Mouse (Mus musculus) left cerebral cortex, postnatal 36 days (tissue): ENCODE data around the gene Tspan14. TPM values are rescaled to one million over a fixed set of nuclear protein-coding genes. Genes with fewer than 3 reads are reported as not detected.

Source experiments
- DNase-seq, 2 experiments: peaks; one replicate each; pipeline ENCODE4 v3.0.0; 2021 to 2022; ENCODE audit warnings: low spot score in 2 of 2, mixed read lengths in 1 of 2
- intact Hi-C: fragments of 180-260 bp; cut with DNase I; formaldehyde crosslinking; loops from one replicate; pipeline ENCODE4 v1.15.1; 2025
- total RNA-seq, 2 experiments: library from RNA; stranded (reverse); gene quantifications; 2 replicates each; pipeline ENCODE4 v1.2.3; 2021

Gene Tspan14
- total RNA-seq, 2 experiments from 2014 or later, result 54.2 to 56.6 TPM

GRCm38 (mm10) chr14:40956252-40957146, 10.1 kb downstream of the Tspan14 start:
- DNase-seq, result no peak
- intact Hi-C loops, result no loop called here

DNA sequence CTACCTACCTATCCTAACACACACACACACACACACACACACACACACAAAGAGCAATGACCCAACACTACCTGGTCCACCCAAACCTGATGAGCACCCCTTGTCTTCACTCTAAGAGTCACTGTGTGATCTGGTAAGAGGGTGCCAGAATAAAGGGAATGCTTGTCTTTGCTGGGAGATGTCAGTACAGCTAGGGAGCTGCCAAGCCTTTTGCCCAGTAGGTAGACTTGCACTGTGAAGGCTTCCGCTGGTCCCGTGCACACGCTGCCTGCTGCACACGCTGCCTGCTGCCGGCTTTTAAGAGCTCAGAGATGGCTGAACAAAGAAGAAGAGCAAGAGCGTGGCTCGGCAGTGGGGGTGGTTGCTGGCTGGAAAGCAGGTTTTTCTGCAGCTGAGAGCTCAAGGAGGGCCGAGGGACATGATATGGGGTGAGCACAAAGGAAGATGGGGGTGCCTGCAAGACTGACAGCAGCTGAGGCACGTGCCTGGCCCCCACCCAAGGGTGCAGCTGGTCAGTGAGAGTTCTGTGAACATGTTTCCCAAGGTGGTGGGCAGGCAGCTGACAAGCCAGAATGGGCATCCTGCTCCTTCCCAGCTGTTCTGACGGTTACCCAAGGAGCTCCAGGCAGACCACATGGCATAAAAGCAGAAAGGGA, 10.9 kb downstream of the Tspan14 start:
- intact Hi-C loops, result no loop called here
- DNase-seq, result peak; percentile 86 to 88

- intact Hi-C loops, result no loop called here
- DNase-seq, result no peak
Measured at GRCm38 (mm10) chr14:40955146-40955545, 11.5 kb downstream of the Tspan14 start.

DNA sequence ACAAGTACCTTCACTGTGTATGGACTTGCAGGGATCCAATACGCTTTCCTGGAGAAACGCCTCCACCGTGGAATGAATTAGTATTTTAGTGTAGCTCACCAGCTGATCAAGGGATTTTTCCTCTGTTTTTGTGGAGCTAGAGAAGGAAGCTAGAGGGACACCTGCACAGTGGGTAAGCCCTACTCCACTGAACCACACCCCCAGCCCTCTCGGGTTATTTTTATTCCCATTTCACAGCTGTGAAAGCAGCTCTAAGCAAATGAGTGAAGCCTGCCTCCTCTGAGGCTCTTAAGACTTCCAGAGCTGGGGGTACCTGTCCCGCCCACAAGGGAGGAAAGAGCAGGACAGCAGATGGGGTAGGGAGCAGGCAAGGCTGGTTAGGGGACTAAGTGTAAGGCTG, 13.2 kb downstream of the Tspan14 start:
- intact Hi-C loops, result no loop called here
- no peak for DNase-seq

- intact Hi-C loops, result no loop called here
- DNase-seq, result no peak
Measured at GRCm38 (mm10) chr14:40952715-40953114, 13.9 kb downstream of the Tspan14 start.

DNA sequence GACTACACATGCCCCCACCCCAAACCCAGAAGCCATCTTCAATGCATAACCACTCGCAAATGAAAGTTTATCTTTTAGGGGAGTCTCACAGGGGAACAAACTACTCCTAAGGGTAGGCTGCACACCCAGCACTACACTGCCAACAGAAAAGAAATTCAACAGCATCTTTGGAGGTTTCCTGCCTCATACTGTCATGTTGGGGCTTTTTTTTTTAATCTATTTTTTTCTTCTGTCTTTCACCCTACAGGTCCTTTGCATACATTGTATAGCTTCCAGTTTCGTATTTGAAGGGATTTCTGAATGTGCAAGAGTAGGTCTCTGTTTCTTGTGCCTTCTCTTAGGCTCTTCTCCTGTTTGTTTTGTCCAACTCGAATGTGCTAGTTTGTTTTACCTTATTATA, 14.3 kb downstream of the Tspan14 start:
- intact Hi-C loops, result no loop called here
- no peak for DNase-seq

- intact Hi-C loops, result no loop called here
- DNase-seq, result no peak
Measured at GRCm38 (mm10) chr14:40949730-40950614, 16.6 kb downstream of the Tspan14 start.

DNA sequence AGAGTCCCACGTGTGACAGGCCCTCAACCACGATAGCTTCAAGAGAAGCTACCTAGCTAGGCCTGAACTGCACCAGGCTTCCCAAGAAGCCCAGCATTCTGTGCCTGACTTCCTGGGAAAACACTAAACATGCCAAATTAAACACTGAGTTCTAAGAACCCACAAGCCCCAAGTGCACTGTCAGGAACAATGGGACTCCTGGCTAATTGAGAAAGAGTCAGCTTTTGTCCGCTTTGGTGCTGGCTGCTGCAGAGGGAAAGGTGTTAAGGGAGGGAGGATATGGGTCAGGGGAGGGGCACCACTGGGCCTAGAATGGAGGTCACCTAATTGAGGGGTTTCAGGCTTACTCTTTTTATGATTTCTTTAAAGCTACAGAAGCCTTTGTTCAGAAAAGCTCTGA, 17.6 kb downstream of the Tspan14 start:
- intact Hi-C loops, result no loop called here
- no peak for DNase-seq

DNA sequence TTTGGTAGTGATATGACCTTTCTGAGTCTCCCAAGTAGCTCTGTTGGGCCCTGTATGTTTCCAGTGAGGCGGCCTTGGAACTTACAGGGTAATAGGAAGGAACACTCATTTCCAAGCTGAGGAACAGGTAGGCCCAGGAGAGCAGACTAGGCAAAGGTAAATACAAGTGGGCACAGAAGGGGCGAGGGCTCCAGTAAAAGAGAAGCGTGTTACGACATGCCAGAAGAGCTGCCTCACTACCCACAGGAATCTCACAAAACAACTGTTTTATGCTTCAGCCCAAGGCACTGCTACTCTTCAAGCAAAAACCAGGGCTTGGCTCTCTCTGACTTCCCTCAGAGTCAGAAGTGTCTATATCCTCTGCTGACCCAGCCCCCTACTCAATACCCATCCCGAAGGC, 18.1 kb downstream of the Tspan14 start:
- no peak for DNase-seq
- intact Hi-C loops, result no loop called here

DNA sequence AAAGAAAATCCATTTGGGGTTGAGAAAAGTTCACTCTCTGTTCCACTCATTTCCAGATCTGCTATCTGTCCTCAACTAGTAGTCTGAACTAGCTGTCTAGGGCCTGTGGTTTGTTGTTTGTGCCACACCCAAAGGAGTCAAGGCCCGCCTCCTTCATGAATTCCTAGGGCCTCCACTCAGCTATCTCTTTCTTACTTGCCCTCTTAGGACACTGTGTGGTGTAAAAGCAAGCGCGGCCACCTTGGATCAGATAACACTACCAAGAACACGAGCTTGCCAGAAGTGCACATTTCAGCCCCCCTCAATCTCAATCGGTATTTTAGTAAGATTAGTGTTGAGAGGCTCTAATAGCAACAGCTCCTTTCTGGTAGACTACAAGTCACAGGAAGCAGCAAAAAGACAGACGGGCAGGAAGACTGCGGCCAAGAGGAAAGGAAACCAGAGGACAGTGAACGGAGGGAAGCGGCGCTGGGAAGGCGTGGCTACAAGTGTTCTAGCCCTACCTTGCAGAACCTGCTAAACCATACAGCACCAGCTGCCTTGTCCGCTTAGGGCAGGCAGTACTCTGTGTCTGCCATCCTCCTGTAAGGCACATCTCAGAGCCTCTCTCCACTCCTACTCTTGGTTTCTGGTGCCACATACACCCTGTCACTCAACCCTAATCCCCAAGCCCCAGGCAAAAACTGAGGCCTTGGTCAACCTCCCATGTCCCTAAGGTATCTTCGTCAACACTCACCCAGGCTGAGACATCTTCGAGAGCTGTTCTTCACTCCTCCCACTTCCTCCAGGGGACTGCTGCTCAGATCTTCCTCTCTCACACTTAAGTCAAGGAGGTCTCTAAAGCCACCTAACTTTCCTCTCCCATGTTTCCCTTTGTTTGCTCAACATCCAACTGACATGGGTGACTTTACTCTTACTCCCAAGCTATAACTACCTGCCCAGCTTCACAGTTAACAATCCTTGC, 18.9 kb downstream of the Tspan14 start:
- intact Hi-C loops, result no loop called here
- DNase-seq, result no peak

- DNase-seq, result no peak
- intact Hi-C loops, result no loop called here
Measured at GRCm38 (mm10) chr14:40943802-40944201, 22.8 kb downstream of the Tspan14 start.

GRCm38 (mm10) chr14:40942429-40942828, 24.2 kb downstream of the Tspan14 start:
- intact Hi-C loops, result no loop called here
- DNase-seq, result no peak

- no peak for DNase-seq
- intact Hi-C loops, result no loop called here
Measured at GRCm38 (mm10) chr14:40938380-40938987, 28.1 kb downstream of the Tspan14 start.

DNA sequence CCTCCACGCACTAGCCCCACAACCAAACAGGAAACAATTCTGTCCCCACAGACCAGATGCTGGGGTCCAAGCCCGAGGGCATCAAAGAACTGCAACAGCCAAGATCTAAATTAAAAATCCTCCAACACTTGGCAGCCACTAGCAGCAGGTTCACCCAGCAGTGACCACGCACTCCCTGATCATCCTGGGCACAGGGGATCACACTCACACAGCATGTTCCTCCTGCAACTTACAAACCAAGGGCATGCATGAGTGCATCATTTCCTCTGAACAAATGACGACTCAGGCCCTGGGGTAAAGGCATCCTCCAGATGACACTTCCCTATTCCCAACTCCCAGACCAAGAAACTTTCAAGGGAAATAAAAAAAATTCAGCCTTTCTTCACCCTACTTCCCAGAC, 29.6 kb downstream of the Tspan14 start:
- no peak for DNase-seq
- intact Hi-C loops, result no loop called here

- no peak for DNase-seq
- intact Hi-C loops, result no loop called here
Measured at GRCm38 (mm10) chr14:40935481-40935880, 31.1 kb downstream of the Tspan14 start.

DNA sequence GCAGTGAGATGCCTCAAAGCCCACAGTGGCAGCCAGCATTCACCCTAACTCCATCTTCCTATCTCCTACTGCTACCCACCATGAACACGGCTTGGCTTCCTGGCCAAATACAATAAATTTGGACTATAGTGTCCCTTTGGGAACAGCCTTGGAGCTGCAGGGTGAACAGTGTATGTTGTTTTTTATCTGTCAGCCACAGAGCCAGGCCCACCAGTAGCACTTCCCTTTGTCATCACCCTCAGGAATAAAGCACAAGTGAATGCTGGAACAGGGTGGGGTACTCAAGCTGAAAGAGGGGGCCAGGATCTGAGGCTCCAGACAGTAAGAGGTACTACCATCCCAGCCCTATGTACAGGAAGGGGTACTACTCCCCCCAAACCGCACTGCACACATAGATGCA, 31.6 kb downstream of the Tspan14 start:
- intact Hi-C loops, result no loop called here
- DNase-seq, result no peak

GRCm38 (mm10) chr14:40933328-40933727, 33.3 kb downstream of the Tspan14 start:
- intact Hi-C loops, result no loop called here

GRCm38 (mm10) chr14:40932225-40932624, 34.4 kb downstream of the Tspan14 start:
- intact Hi-C loops, result no loop called here
- no peak for DNase-seq

More at GRCm38 (mm10) chr14:40933328-40933727, 33.3 kb downstream of the Tspan14 start:
- no peak for DNase-seq
